Mouse (Mus musculus) skeletal muscle tissue, adult 2 months (tissue): ENCODE results near the gene Foxb1.

Experiments used
- DNase-seq: peaks from one replicate; pipeline ENCODE4 v3.0.0-alpha.2; 2012; ENCODE audit warnings: low read depth, low spot score

The Foxb1 gene

GRCm38 (mm10) chr9:69757254-69757653 is 3.5 kb downstream of the Foxb1 start:
- DNase-seq, result no peak

- DNase-seq, result no peak
These were observed 4.3 kb downstream of the Foxb1 start for GRCm38 (mm10) chr9:69756456-69756855.

- no peak for DNase-seq
These were observed 4.7 kb downstream of the Foxb1 start for GRCm38 (mm10) chr9:69756041-69756440.

GRCm38 (mm10) chr9:69755157-69755556 is 5.6 kb downstream of the Foxb1 start:
- DNase-seq, result no peak

GRCm38 (mm10) chr9:69754712-69755111 is 6.0 kb downstream of the Foxb1 start:
- DNase-seq, result no peak

DNA sequence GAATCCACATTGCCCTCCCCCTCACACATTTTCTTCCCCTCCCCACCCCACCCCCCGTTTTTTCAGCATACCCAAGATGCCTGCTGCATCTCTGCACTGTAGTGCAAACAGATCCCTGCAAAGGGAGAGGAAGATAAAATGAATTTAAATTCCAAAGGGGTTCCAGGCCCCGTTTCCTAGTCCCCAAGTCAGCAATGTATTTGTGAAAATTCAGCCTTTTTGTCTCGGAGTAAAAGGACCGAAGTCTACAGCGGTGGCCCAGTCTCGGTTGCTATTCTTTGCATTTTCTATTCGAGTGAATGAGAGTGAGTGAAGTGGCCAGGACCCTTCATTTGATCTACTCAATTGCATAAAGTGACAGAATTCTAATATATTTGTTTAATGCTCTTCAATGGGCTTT is 6.4 kb downstream of the Foxb1 start:
- no peak for DNase-seq

DNA sequence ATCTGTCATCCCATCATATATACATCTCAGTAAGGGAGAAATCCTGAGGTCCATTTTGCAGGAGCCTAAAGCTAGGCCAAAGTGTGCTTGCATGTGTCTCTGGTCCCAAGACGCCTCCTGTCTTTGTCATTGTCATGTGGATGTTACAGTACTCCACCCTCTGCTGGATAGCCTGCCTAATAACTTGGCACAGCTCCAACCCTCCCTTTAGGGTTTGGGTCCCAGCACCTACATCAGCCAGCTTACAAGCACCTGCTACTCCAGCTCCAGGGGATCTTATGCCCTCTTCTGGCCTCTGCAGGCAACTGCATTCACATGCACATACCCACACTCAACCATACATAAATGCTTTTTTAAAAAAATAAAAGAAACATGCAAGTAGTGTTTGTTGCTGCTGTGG is 12.8 kb downstream of the Foxb1 start:
- DNase-seq, result no peak

DNA sequence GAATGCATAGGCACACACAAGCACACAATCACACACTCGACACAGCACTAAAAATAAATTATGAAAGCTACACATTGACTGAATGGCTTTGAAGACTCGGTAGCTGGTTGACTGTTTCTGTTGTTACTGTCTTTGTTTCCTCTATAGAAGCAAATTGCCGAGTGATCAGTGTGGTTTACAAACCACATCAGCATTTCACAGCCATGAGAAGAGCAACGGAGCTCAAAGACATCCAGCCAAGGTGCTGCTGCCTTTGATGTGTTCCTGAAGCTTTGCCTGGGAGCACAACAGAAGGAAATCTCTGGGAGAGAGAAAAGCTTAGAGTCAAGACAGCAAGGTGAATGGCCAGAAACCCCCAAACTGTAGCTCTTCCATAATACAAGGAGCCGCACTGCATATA is 32.0 kb downstream of the Foxb1 start:
- DNase-seq, result no peak

GRCm38 (mm10) chr9:69718431-69718830 is 42.3 kb downstream of the Foxb1 start:
- no peak for DNase-seq

DNA sequence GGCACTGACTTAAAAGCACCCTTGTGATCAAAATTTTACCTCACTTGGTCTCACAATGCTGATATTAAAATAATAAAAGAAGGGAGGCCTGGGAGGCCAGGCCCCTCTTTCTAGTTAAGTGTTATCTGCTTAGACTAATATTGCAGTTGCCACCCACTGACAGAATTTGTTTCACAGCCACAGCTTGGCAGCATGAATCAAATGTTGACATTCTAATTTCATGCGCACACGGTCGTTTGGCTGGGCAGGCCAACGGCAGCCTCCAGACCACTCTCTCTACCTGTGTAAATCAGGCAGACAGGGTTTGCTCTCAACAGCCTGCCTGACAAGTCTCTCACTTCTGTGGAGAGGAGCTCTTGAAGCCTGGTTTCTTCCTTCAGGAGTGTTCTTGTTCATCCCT is 44.4 kb downstream of the Foxb1 start:
- no peak for DNase-seq

GRCm38 (mm10) chr9:69715445-69715844 is 45.3 kb downstream of the Foxb1 start:
- DNase-seq, result no peak

DNA sequence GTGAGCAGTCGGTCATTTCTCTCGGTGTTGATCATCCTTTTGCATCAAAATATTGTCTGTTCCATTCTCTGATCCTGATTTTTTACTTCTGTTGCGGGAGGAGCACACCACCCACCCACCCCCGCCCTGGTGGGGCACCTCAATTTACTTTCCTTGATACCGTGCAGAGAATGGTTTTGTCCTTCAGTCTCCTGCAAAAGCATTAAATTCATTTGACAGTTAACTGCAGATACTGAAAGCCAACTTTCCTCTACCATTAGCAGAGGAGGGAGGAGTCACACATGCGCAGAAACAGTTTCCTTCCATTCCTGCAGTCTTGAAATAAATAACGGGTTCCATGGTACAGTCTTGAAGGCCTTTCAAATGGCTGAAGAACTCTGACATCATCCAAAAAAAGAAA is 46.4 kb downstream of the Foxb1 start:
- DNase-seq, result no peak

DNA sequence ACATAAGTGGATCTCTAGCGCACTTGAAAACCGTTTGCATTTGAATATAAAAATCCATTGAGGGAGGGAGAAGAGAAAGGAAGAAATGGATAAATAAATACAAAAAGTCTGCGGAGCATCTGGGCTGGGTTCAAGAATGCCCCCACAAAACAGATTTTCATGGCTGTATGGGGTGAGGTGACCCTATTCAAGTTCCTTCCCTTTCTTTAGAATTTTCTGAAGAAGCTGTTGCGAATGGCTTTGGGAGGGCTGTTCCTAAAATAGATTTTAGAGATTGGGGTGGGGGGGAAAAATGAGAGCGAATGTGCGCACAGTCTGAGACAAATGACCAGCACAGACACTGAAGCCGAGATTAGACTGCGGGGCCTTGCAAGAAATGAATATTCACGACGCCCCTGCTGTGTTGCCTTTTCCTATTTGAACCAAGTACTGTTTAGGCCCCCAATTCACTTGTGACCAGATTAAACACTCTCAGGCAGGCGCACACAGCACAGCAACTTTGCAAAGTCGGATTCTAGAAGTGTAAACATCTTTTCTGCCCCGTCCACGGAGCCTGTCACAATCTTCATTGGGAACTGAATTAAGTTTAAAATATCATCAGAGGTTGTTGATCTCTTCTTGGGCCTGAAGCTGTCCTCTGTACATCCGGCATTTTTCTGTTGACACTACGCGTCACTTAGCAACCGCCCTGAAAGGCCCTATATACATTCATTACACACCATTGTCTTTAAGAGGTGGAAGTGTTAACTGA is 47.0 kb downstream of the Foxb1 start:
- DNase-seq, result no peak

DNA sequence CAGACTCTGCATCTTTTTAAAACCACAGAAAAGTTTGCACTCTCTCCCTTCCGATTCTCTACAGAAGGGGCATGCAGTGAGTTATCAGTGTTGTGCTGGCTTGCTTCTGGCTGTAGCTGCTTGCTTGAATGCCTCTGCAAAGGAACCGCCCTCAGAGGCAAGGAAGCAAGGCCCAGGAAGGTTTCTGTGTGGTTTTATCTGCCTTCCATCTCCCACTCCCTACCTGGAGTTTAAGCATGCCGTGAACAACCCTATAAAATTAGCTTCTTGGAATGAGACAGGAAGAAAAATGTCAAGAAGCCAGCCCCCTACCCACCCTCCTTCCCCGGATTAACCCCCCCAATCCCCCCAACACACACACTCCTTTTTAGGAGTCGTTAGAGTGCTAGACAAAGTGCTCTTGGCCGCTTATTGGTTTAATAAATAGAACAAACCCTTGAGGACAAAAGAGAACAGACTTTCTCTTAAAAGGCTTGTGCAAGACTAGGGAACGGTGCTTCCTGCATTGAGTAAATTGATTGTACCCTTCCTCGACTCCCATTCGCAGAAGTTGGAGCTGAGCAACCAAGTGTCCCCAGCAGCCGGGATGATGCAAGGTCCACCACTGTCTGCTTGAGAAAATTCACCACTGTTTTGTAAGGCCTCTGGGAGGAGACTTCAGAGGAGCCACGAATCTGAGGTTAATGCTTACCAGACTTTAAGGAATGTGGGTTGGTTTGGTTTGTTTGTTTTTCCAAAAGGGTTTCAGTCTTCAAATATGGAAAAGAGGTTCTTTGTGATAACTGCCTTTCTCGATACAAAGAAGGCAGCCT is 47.8 kb downstream of the Foxb1 start:
- no peak for DNase-seq
